Mouse (Mus musculus) liver, postnatal 0 days (tissue): Measurements from ENCODE around the gene Gm49396. TPM values are rescaled to one million over a fixed set of nuclear protein-coding genes. Genes with fewer than 3 reads are reported as not detected.

Source experiments
- ATAC-seq: fragments of 200-750 bp; cut with Nextera tagmentation; 2 replicates; pipeline ENCODE4 v1.8.0; 2017; ENCODE audit warnings: mild to moderate bottlenecking, moderate library complexity
- DNase-seq: peaks from one replicate; pipeline ENCODE4 v3.0.0-alpha.2; 2016
- H3K27ac ChIP-seq: fragments of 300-500 bp; sonication (generic); 2 replicates; pipeline ENCODE4 v1.5.1; 2014; ENCODE audit warnings: antibody characterized with exemption, moderate library complexity, mild to moderate bottlenecking, low read depth
- H3K27me3 ChIP-seq: fragments of 300-500 bp; sonication (generic); 2 replicates; pipeline ENCODE4 v1.6.1; 2014; ENCODE audit warnings: low read length, control low read depth, mixed read lengths; ENCODE audit not compliant: insufficient read depth
- H3K36me3 ChIP-seq: fragments of 300-500 bp; sonication (generic); replicated peaks from 2 replicates; pipeline ENCODE4 v1.6.1; 2014; ENCODE audit warnings: mild to moderate bottlenecking, control low read depth, low read length, moderate library complexity, mixed read lengths; ENCODE audit not compliant: insufficient read depth
- H3K4me1 ChIP-seq: fragments of 300-500 bp; sonication (generic); 2 replicates; pipeline ENCODE4 v1.6.1; 2014; ENCODE audit warnings: antibody characterized with exemption, mild to moderate bottlenecking, control low read depth; ENCODE audit not compliant: insufficient read depth
- H3K4me2 ChIP-seq: fragments of 300-500 bp; sonication (generic); 2 replicates; pipeline ENCODE4 v1.6.1; 2014; ENCODE audit warnings: low read depth, mild to moderate bottlenecking, low read length, moderate library complexity, mixed read lengths
- H3K4me3 ChIP-seq: fragments of 300-500 bp; sonication (generic); 2 replicates; pipeline ENCODE4 v1.5.1; 2014; ENCODE audit warnings: low read depth, low read length
- H3K9ac ChIP-seq: fragments of 300-500 bp; sonication (generic); replicated peaks from 2 replicates; pipeline ENCODE4 v1.6.1; 2014; ENCODE audit warnings: mild to moderate bottlenecking, moderate library complexity
- H3K9me3 ChIP-seq: fragments of 300-500 bp; sonication (generic); 2 replicates; pipeline ENCODE4 v1.6.1; 2016; ENCODE audit warnings: mild to moderate bottlenecking, control low read depth, low read length, mixed read lengths
- CTCF ChIP-seq: sonication (generic); IDR thresholded peaks from 2 replicates; pipeline ENCODE4 v1.5.1; 2016; ENCODE audit warnings: antibody characterized with exemption, low read depth
- EP300 ChIP-seq: IDR thresholded peaks from 2 replicates; pipeline ENCODE4 v1.6.1; 2016; ENCODE audit warnings: antibody characterized with exemption, low read depth, mild to moderate bottlenecking
- WGBS: fragments of 180-500 bp; shearing (Covaris S2); extraction: QIAGEN DNeasy Blood & Tissue Kit; methylation state at CpG from one replicate; pipeline ENCODE4 v1.1.7; 2014; ENCODE audit not compliant: insufficient replicate concordance; 5-methylcytosine and 5-hydroxymethylcytosine counted together
- polyA plus RNA-seq: library from polyadenylated mRNA; unstranded; fragments of >200 nt; fragmentation: Nextera tagmentation; extraction: Ambion mirVana; gene quantifications from 2 replicates; pipeline ENCODE4 v1.2.1, GENCODE M21; 2015

Gene Gm49396
- polyA plus RNA-seq, 1 experiment from 2014 or later: 1.8 TPM

DNA sequence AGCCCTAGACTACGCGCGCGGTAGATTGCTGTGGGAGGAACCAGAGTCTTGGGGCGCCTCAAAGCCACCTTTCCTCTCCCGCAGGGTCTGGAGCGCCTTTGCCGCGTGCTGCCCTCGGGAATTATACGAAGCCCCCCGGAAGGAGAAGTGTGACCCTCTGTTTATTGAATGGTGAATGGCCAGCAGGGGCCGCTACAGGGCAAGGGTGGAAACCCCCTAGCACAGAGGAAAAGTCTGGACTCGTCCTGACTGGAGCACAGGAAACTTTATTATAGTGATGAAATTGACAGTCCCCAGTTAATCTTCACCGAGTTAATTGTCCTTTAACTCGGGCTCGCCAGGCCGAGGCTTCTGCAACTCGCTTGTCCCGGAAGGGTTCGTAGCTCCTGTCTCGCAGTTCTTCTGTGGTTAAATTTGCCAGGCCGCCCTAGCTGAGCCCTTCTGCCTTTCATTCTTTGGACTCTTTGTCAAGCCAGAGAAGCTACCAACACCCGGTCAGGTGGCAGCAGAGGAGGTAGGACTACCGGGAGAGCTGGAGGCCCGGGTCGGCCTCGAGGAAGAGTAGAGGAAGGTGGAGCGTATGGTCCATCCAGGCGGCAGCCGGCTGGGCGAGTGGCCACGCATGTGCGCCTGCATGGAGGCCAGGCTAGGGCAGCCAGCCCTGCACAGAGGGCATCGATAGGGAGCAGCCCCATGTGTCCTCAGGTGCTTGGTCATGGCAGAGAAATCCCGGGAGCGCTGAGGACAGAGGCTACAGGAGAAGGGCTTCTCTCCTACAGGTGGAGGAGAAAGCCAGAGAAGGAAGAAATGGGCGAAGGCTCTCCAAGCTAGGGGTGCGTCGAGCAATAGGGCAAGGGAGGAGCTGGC is 26.5 kb downstream of the Gm49396 start:
- DNase-seq: peak; percentile 89
- WGBS: 25% methylated on average over 40 of the region's 40 CpGs

GRCm38 (mm10) chr7:30590927-30591604 is 27.9 kb downstream of the Gm49396 start:
- no peak overlapping the region; the same call in 1 of the 2 replicates for H3K9ac ChIP-seq

More for the DNA sequence above, 26.5 kb downstream of the Gm49396 start:
- Histone ChIP-seq H3K27me3 (no peaks in the 10 kb centered on the region), H3K9ac (peak overlapping the region; percentile 99), H3K4me1 (peaks cover 22% of the 10 kb centered on the region; the same call in 1 of the 2 replicates), H3K4me2 (peak overlapping the region; percentile 88), H3K27ac (peak overlapping the region; percentile 97), H3K36me3 (peaks cover 21% of the 10 kb centered on the region), H3K9me3 (no peaks in the 10 kb centered on the region), H3K4me3 (peak overlapping the region; percentile 99)
- ATAC-seq: peak; percentile 55
- TF ChIP-seq CTCF (peak; percentile 96), EP300 (no peak)

DNA sequence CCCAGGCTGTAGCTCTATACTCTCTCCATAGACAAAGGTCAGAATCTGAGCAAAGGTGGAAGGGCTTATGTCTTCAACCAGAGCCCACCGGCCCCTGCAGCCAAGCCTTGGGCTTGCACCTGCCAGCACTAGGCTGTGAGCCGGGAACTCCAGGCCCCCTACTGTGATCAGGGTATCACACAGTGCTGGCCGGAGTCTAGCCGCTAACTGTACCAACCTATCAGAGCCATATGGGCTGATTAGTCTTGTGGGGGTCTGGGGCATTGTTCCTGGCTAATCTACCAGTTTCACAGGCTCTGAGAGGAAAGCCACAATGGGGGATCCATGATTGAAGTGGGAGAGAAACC is 28.4 kb downstream of the Gm49396 start:
- H3K4me2 ChIP-seq: no peak overlapping the region
- no peaks in the 10 kb centered on the region for H3K9me3 ChIP-seq
- H3K36me3 ChIP-seq: peaks cover 2% of the 10 kb centered on the region; the same call in 1 of the 2 replicates
- no peak overlapping the region for H3K9ac ChIP-seq
- no peak for TF ChIP-seq EP300
- TF ChIP-seq CTCF: no peak
- no peak overlapping the region for H3K27ac ChIP-seq
- DNase-seq (no peak), ATAC-seq (no peak)
- no peaks in the 10 kb centered on the region for H3K27me3 ChIP-seq
- H3K4me3 ChIP-seq: no peak overlapping the region
- H3K4me1 ChIP-seq: peaks cover 22% of the 10 kb centered on the region; the same call in 1 of the 2 replicates
- 79% methylated on average over 4 of the region's 4 CpGs for WGBS

More at GRCm38 (mm10) chr7:30590927-30591604, 27.9 kb downstream of the Gm49396 start:
- H3K27me3 ChIP-seq: no peaks in the 10 kb centered on the region
- H3K4me2 ChIP-seq: peak overlapping the region; percentile 88
- no peak for TF ChIP-seq CTCF
- TF ChIP-seq EP300: no peak
- DNase-seq (no peak), ATAC-seq (no peak)
- WGBS: 84% methylated on average over 9 of the region's 9 CpGs
- H3K4me3 ChIP-seq: peak overlapping the region; percentile 99; the same call in 1 of the 2 replicates
- peaks cover 7% of the 10 kb centered on the region; the same call in 1 of the 2 replicates for H3K36me3 ChIP-seq
- peaks cover 22% of the 10 kb centered on the region; the same call in 1 of the 2 replicates for H3K4me1 ChIP-seq
- peak overlapping the region; percentile 61; the same call in 1 of the 2 replicates for H3K27ac ChIP-seq
- H3K9me3 ChIP-seq: no peaks in the 10 kb centered on the region

DNA sequence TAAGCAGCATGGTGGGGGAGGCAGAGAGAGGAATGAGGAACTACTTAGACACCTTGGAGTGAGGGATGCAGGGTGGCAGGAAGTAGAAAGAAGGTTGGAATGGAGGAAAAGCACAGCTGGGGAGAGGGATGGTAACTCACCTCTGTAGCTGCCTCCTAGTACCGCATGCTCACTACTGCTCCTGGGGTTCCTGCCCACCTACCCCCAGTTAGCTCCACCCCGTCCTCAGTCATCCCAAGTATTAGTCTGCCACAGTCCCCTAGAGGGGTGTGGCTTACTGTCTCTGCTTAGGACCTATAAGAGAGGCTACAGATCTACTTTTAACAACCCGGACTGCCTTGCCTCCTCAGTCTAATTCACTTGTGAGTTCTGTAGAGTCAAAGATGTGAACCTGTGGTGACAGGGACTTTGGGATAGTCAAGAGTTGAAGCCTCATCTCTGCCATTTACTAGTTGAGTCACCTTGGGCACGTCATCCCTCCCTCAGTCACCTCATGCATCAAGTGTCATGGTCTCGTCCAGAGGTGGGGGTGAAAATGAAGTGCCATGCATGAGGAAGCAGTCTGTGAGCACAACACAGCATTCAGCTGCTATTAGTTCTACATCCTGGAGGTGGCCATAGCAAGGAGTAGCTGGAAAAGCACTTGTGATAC is 29.8 kb downstream of the Gm49396 start:
- 59% methylated on average over 5 of the region's 5 CpGs for WGBS
- Histone ChIP-seq H3K4me3 (no peak overlapping the region), H3K27ac (no peak overlapping the region), H3K9me3 (no peaks in the 10 kb centered on the region), H3K4me2 (no peak overlapping the region), H3K36me3 (no peaks in the 10 kb centered on the region), H3K27me3 (no peaks in the 10 kb centered on the region), H3K9ac (no peak overlapping the region), H3K4me1 (0 out of 2 replicates have a peak, but pooled peaks cover 13% of the 10 kb centered on the region)
- no peak for DNase-seq
- TF ChIP-seq EP300 (no peak), CTCF (no peak)
- ATAC-seq: no peak

GRCm38 (mm10) chr7:30593579-30594509 is 30.7 kb downstream of the Gm49396 start:
- Histone ChIP-seq H3K4me2 (no peak overlapping the region), H3K27ac (no peak overlapping the region), H3K36me3 (no peaks in the 10 kb centered on the region), H3K9me3 (no peaks in the 10 kb centered on the region), H3K4me1 (0 out of 2 replicates have a peak, but pooled peaks cover 13% of the 10 kb centered on the region), H3K9ac (no peak overlapping the region), H3K27me3 (no peaks in the 10 kb centered on the region), H3K4me3 (no peak overlapping the region)
- no peak for ATAC-seq
- TF ChIP-seq EP300 (no peak), CTCF (no peak)
- DNase-seq: no peak
- 66% methylated on average over 10 of the region's 10 CpGs for WGBS
